Mouse (Mus musculus) left cerebral cortex, adult 8-10 months (tissue): ENCODE results near the gene Nuak2. TPM values are rescaled to one million over a fixed set of nuclear protein-coding genes. Genes with fewer than 3 reads are reported as not detected.
"Not testable (repeated sequence)": the region's sequence is repeated elsewhere in the genome, so short reads cannot be mapped to it uniquely, and the experiment has no call there.

Experiments
- DNase-seq, 2 experiments: peaks; one replicate each; pipeline ENCODE4 v3.0.0; 2022; ENCODE audit warnings: low spot score in 2 of 2
- total RNA-seq, 4 experiments: library from RNA; stranded (reverse); gene quantifications; 2 replicates each; pipeline ENCODE4 v1.2.4; 2022

The Nuak2 gene
- 1 to 10 TPM in 3 of 4 experiments, under 1 TPM in 1; 0.81 to 1.7 (median 1.3) TPM for total RNA-seq

GRCm38 (mm10) chr1:132315889-132316624 lies at the start of gene Nuak2:
TSS of gene Nuak2 (plus strand) at chr1:132316126.
- DNase-seq: peak; percentile 38 to 59

- DNase-seq: no peak
Measured at GRCm38 (mm10) chr1:132266791-132267557, 49.0 kb upstream of the Nuak2 start.

GRCm38 (mm10) chr1:132267959-132268358 lies 48.0 kb upstream of the Nuak2 start:
- DNase-seq: peak in 1 of 2 experiments; percentile 22

GRCm38 (mm10) chr1:132268418-132269060 lies 47.4 kb upstream of the Nuak2 start:
- DNase-seq: no peak

- DNase-seq: no peak
Measured at GRCm38 (mm10) chr1:132271237-132271636, 44.7 kb upstream of the Nuak2 start.

GRCm38 (mm10) chr1:132276694-132277093 lies 39.2 kb upstream of the Nuak2 start:
- no peak for DNase-seq

- no peak for DNase-seq
Measured at GRCm38 (mm10) chr1:132277124-132277523, 38.8 kb upstream of the Nuak2 start.

- not testable (repeated sequence) for DNase-seq
Measured at GRCm38 (mm10) chr1:132280636-132281035, 35.3 kb upstream of the Nuak2 start.

- DNase-seq: no peak
Measured at GRCm38 (mm10) chr1:132281523-132282176, 34.3 kb upstream of the Nuak2 start.

GRCm38 (mm10) chr1:132282177-132282536 lies 33.8 kb upstream of the Nuak2 start:
- DNase-seq: no peak

- DNase-seq: no peak
Measured at GRCm38 (mm10) chr1:132283018-132283417, 32.9 kb upstream of the Nuak2 start.

GRCm38 (mm10) chr1:132286735-132287134 lies 29.2 kb upstream of the Nuak2 start:
- no peak for DNase-seq

- no peak for DNase-seq
Measured at GRCm38 (mm10) chr1:132287445-132287844, 28.5 kb upstream of the Nuak2 start.

- DNase-seq: no peak
Measured at GRCm38 (mm10) chr1:132287991-132288451, 27.9 kb upstream of the Nuak2 start.

- DNase-seq: peak in 1 of 2 experiments; percentile 42
Measured at GRCm38 (mm10) chr1:132289965-132290364, 26.0 kb upstream of the Nuak2 start.

- DNase-seq: no peak
Measured at GRCm38 (mm10) chr1:132290921-132291675, 24.8 kb upstream of the Nuak2 start.

GRCm38 (mm10) chr1:132291706-132292105 lies 24.2 kb upstream of the Nuak2 start:
- DNase-seq: no peak

GRCm38 (mm10) chr1:132292318-132293129 lies 23.4 kb upstream of the Nuak2 start:
- DNase-seq: no peak

GRCm38 (mm10) chr1:132295506-132295905 lies 20.4 kb upstream of the Nuak2 start:
- no peak for DNase-seq

- DNase-seq: peak in 1 of 2 experiments; percentile 35
Measured at GRCm38 (mm10) chr1:132296051-132296450, 19.9 kb upstream of the Nuak2 start.
